Mouse (Mus musculus) C2C12 (cell line): ENCODE data around the gene Ppp6r3.

Experiments used
- CEBPB ChIP-seq: IDR thresholded peaks from one replicate; pipeline ENCODE4 v1.6.1; 2011; ENCODE audit warnings: low read depth, mild to moderate bottlenecking, control low read depth, moderate library complexity
- CTCF ChIP-seq: IDR thresholded peaks from one replicate; pipeline ENCODE4 v1.5.1; 2011; ENCODE audit not compliant: control insufficient read depth, insufficient read depth, insufficient read length
- MAX ChIP-seq: IDR thresholded peaks from one replicate; pipeline ENCODE4 v1.6.1; 2011; ENCODE audit warnings: mild to moderate bottlenecking, control low read depth
- MYOD1 ChIP-seq: IDR thresholded peaks from one replicate; pipeline ENCODE4 v1.6.1; 2011; ENCODE audit warnings: low read depth; ENCODE audit not compliant: control insufficient read depth, insufficient read length
- MYOG ChIP-seq: IDR thresholded peaks from one replicate; pipeline ENCODE4 v1.6.1; 2011; ENCODE audit not compliant: control insufficient read depth, insufficient read length; ENCODE audit errors: extremely low read depth
- USF1 ChIP-seq: IDR thresholded peaks from one replicate; pipeline ENCODE4 v1.6.1; 2011; ENCODE audit warnings: low read depth, mild to moderate bottlenecking, control low read depth, moderate library complexity

DNA sequence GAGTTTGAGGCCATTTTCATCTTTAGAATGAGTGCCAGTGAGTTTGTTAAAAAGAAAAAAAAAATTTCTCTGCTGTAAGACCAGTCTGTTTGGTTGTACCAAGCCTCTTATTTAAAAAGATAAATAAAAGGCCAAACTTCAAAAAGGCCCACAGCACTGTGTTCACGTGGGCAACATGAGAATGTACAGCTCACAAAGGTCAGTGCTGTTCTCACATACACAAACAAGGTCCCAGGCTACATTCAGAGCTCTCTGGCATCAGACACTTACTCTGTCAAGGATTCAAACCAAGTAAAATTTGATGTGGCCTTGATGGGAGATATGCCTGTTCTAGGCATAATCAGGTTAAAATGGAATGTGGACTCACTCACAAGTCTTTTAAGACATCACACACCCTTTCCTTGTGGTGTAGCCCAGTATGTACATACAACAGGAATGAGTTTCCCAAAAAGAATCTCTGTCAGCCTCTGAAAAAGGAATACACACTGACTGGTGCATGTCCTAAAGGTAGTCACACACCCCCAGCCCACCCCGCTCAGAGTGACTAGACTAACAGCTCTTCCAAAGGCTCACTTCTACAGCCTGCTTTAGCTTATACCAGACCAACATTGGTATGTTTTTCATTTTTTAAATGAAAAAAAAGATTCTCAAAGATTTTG, 19.3 kb downstream of the Ppp6r3 start:
- TF ChIP-seq CTCF (no peak), MAX (no peak), MYOD1 (no peak), USF1 (no peak), MYOG (no peak), CEBPB (no peak)
